Mouse (Mus musculus) myocyte (in vitro differentiated cells): Measurements from ENCODE around the gene Cstb. TPM values are rescaled to one million over a fixed set of nuclear protein-coding genes. Genes with fewer than 3 reads are reported as not detected.

ENCODE experiments used
- H3K27me3 ChIP-seq: one replicate; pipeline ENCODE4 v1.6.1; 2011; ENCODE audit not compliant: control insufficient read depth, insufficient read depth, insufficient read length
- H3K36me3 ChIP-seq: one replicate; pipeline ENCODE4 v1.6.1; 2011; ENCODE audit not compliant: control insufficient read depth, insufficient read depth
- H3K4me2 ChIP-seq: one replicate; pipeline ENCODE4 v1.6.1; 2011; ENCODE audit warnings: low read depth, control low read depth
- H3K4me3 ChIP-seq: one replicate; pipeline ENCODE4 v1.5.1; 2011; ENCODE audit warnings: mild to moderate bottlenecking, control low read depth, moderate library complexity
- H3K79me2 ChIP-seq: one replicate; pipeline ENCODE4 v1.6.1; 2011; ENCODE audit not compliant: control insufficient read depth, insufficient read depth
- H3ac ChIP-seq: one replicate; pipeline ENCODE4 v1.6.1; 2011; ENCODE audit not compliant: control insufficient read depth, insufficient read length
- CEBPB ChIP-seq: IDR thresholded peaks from 2 replicates; pipeline ENCODE4 v1.6.1; 2011; ENCODE audit warnings: mild to moderate bottlenecking, moderate library complexity; ENCODE audit not compliant: poor library complexity, insufficient read depth, severe bottlenecking
- E2F4 ChIP-seq: IDR thresholded peaks from one replicate; pipeline ENCODE4 v1.6.1; 2011; ENCODE audit warnings: mild to moderate bottlenecking, control low read depth, moderate library complexity; ENCODE audit not compliant: insufficient read depth
- MAX ChIP-seq: IDR thresholded peaks from one replicate; pipeline ENCODE4 v1.6.1; 2011; ENCODE audit warnings: low read depth, mild to moderate bottlenecking, control low read depth
- MYOD1 ChIP-seq, 3 experiments: IDR thresholded peaks; one replicate each; pipeline ENCODE4 v1.6.1; 2011; ENCODE audit warnings: control low read depth in 2 of 3, low read depth in 2 of 3, mild to moderate bottlenecking in 2 of 3, moderate library complexity in 1 of 3; ENCODE audit not compliant: insufficient read length in 2 of 3, control insufficient read depth in 1 of 3
- MYOG ChIP-seq, 3 experiments: IDR thresholded peaks; one replicate each; pipeline ENCODE4 v1.6.1; 2011; ENCODE audit warnings: control low read depth in 2 of 3, low read depth in 2 of 3, mild to moderate bottlenecking in 2 of 3; ENCODE audit not compliant: insufficient read length in 2 of 3, control insufficient read depth in 1 of 3, insufficient read depth in 1 of 3
- POLR2A ChIP-seq: IDR thresholded peaks from one replicate; pipeline ENCODE4 v1.6.1; 2011; ENCODE audit warnings: low read depth, mild to moderate bottlenecking, control low read depth, moderate library complexity; ENCODE audit not compliant: insufficient read length
- POLR2AphosphoS2 ChIP-seq: IDR thresholded peaks from one replicate; pipeline ENCODE4 v1.6.1; 2011; ENCODE audit warnings: low read depth, control low read depth; ENCODE audit not compliant: insufficient read length
- REST ChIP-seq: IDR thresholded peaks from one replicate; pipeline ENCODE4 v1.6.1; 2011; ENCODE audit warnings: mild to moderate bottlenecking, control low read depth, moderate library complexity; ENCODE audit not compliant: insufficient read depth, insufficient read length
- SRF ChIP-seq: IDR thresholded peaks from one replicate; pipeline ENCODE4 v1.6.1; 2011; ENCODE audit warnings: low read depth; ENCODE audit not compliant: control insufficient read depth, insufficient read length
- TCF12 ChIP-seq: IDR thresholded peaks from one replicate; pipeline ENCODE4 v1.6.1; 2011; ENCODE audit warnings: mild to moderate bottlenecking, control low read depth; ENCODE audit not compliant: poor library complexity, insufficient read depth, severe bottlenecking
- TCF3 ChIP-seq: IDR thresholded peaks from one replicate; pipeline ENCODE4 v1.6.1; 2011; ENCODE audit warnings: low read depth, control low read depth; ENCODE audit not compliant: insufficient read length
- USF1 ChIP-seq: IDR thresholded peaks from one replicate; pipeline ENCODE4 v1.6.1; 2011; ENCODE audit warnings: low read depth, mild to moderate bottlenecking, control low read depth, moderate library complexity
- polyA plus RNA-seq: library from polyadenylated mRNA; unstranded; fragments of >200 nt; fragmentation: generic; extraction: Trizol; gene quantifications from one replicate; pipeline ENCODE4 v1.2.1, GENCODE M21; 2012; ENCODE audit warnings: missing spikeins

The Cstb gene
- polyA plus RNA-seq, 1 experiment: 197 TPM

- Histone ChIP-seq H3K27me3 (no peaks in the 10 kb centered on the region), H3K4me2 (peak overlapping the region; percentile 95), H3ac (no peak overlapping the region), H3K4me3 (peak overlapping the region; percentile 58), H3K36me3 (no peaks in the 10 kb centered on the region), H3K79me2 (no peaks in the 10 kb centered on the region)
- TF ChIP-seq REST (no peak), SRF (no peak)
These were observed 40.0 kb downstream of the Cstb start for GRCm38 (mm10) chr10:78465472-78465871.

GRCm38 (mm10) chr10:78466647-78467046 lies 41.2 kb downstream of the Cstb start:
- no peak overlapping the region for H3ac ChIP-seq
- no peak overlapping the region for H3K4me3 ChIP-seq
- no peak overlapping the region for H3K4me2 ChIP-seq
- no peaks in the 10 kb centered on the region for H3K36me3 ChIP-seq
- H3K27me3 ChIP-seq: no peaks in the 10 kb centered on the region
- no peaks in the 10 kb centered on the region for H3K79me2 ChIP-seq
- TF ChIP-seq POLR2A (no peak), CEBPB (no peak), MAX (no peak), MYOG (IDR thresholded peaks at IDR 0.05; ENCODE audit: control insufficient read depth in 1 of 3, insufficient read depth in 1 of 3, insufficient read length in 2 of 3, low read depth in 2 of 3) (no peak), SRF (no peak), TCF3 (no peak), TCF12 (no peak), USF1 (no peak)

- no peak overlapping the region for H3ac ChIP-seq
- no peaks in the 10 kb centered on the region for H3K36me3 ChIP-seq
- no peak overlapping the region for H3K4me2 ChIP-seq
- H3K27me3 ChIP-seq: no peaks in the 10 kb centered on the region
- H3K79me2 ChIP-seq: no peaks in the 10 kb centered on the region
- TF ChIP-seq SRF (no peak), E2F4 (no peak), CEBPB (no peak), USF1 (no peak), MYOD1 (IDR thresholded peaks at IDR 0.05; ENCODE audit: control insufficient read depth in 1 of 3, insufficient read length in 2 of 3, low read depth in 2 of 3) (no peak), MAX (no peak), TCF3 (no peak), MYOG (IDR thresholded peaks at IDR 0.05; ENCODE audit: control insufficient read depth in 1 of 3, insufficient read depth in 1 of 3, insufficient read length in 2 of 3, low read depth in 2 of 3) (no peak), TCF12 (no peak), REST (no peak), POLR2AphosphoS2 (no peak)
- H3K4me3 ChIP-seq: no peak overlapping the region
These were observed 42.4 kb downstream of the Cstb start for GRCm38 (mm10) chr10:78467761-78468310.

GRCm38 (mm10) chr10:78470582-78471313 lies 45.3 kb downstream of the Cstb start:
- H3K4me3 ChIP-seq: no peak overlapping the region
- no peaks in the 10 kb centered on the region for H3K79me2 ChIP-seq
- no peak overlapping the region for H3ac ChIP-seq
- no peaks in the 10 kb centered on the region for H3K36me3 ChIP-seq
- H3K4me2 ChIP-seq: peak overlapping the region; percentile 13
- no peak for TF ChIP-seq MAX
- H3K27me3 ChIP-seq: no peaks in the 10 kb centered on the region

- TF ChIP-seq MYOD1 (IDR thresholded peaks at IDR 0.05; ENCODE audit: control insufficient read depth in 1 of 3, insufficient read length in 2 of 3, low read depth in 2 of 3) (no peak), E2F4 (no peak), MYOG (IDR thresholded peaks at IDR 0.05; ENCODE audit: control insufficient read depth in 1 of 3, insufficient read depth in 1 of 3, insufficient read length in 2 of 3, low read depth in 2 of 3) (no peak)
- Histone ChIP-seq H3K4me3 (no peak overlapping the region), H3K4me2 (no peak overlapping the region), H3K79me2 (no peaks in the 10 kb centered on the region), H3K27me3 (no peaks in the 10 kb centered on the region), H3K36me3 (no peaks in the 10 kb centered on the region), H3ac (no peak overlapping the region)
These were observed 46.6 kb downstream of the Cstb start for GRCm38 (mm10) chr10:78472046-78472445.

GRCm38 (mm10) chr10:78473434-78473833 lies 48.0 kb downstream of the Cstb start:
- Histone ChIP-seq H3K27me3 (no peaks in the 10 kb centered on the region), H3ac (no peak overlapping the region), H3K36me3 (no peaks in the 10 kb centered on the region), H3K4me2 (no peak overlapping the region), H3K4me3 (no peak overlapping the region), H3K79me2 (no peaks in the 10 kb centered on the region)
- TF ChIP-seq SRF (no peak), USF1 (no peak), MYOG (IDR thresholded peaks at IDR 0.05; ENCODE audit: control insufficient read depth in 1 of 3, insufficient read depth in 1 of 3, insufficient read length in 2 of 3, low read depth in 2 of 3) (no peak)
